Mouse (Mus musculus) heart, adult 2 months (tissue): ENCODE results near the gene Soga1.

Experiments
- CTCF ChIP-seq: fragments of 200-600 bp; IDR thresholded peaks from 2 replicates; pipeline ENCODE4 v1.8.1; 2022; ENCODE audit warnings: antibody characterized with exemption, mild to moderate bottlenecking, moderate library complexity
- EP300 ChIP-seq: fragments of 200-500 bp; IDR thresholded peaks from 2 replicates; pipeline ENCODE4 v1.6.1; 2011; ENCODE audit warnings: low read depth, low read length, control low read depth; ENCODE audit not compliant: insufficient read depth
- POLR2A ChIP-seq: fragments of 200-500 bp; IDR thresholded peaks from 2 replicates; pipeline ENCODE4 v1.6.1; 2011; ENCODE audit warnings: mild to moderate bottlenecking, low read depth, low read length, control low read depth; ENCODE audit not compliant: insufficient read depth

GRCm38 (mm10) chr2:157010634-157011310 lies 68.3 kb downstream of the Soga1 start:
- TF ChIP-seq CTCF (no peak), POLR2A (no peak), EP300 (no peak)
